ENCODE assay signal across 7 mouse cellular contexts in the genomic region with DNA sequence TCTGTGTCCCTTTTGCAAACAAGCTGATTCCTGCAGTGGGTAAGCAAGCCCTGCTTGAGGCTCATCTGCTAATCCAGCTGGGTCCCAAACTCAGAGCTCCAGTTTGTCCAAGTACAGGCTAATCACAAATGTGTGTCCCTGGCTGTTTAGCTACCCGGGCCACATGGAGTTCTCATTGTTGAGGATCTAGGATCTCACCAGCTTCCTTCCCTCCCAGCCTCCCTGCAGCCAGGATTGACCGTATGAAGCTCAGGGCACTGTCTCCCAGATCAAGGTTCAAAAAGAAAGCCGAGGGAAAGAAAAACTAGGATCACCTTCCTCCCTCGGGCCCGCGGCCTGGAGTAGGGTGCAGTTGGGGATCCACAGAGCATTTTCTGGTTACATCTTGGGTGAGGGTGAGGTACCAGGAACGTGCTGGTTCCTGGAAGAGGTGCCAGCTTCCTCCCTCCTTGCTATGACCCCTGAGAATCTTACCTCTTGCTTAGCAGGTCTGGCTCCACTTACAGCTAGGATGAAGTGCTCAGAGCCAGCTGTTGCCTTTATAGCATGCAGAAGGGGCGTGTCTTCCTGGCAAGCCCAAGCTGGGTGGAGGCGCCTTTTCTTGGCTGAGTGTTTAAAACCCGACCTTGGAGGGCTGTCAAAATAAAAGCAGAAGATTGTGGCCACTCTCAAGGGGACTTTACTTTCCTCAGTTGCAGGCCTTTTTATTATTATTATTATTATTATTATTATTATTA. TPM values are rescaled to one million over a fixed set of nuclear protein-coding genes. Genes with fewer than 3 reads are reported as not detected.
DNase-seq lines count a peak whose midpoint lies in the region; ATAC-seq lines count a peak whose summit lies in the region.

TSS of gene Serpinb1a (minus strand) at position 518 of the 737 bp plus-strand sequence.

- 0 out of 2 replicates have a peak within 1 kb of the TSS, but pooled peaks have one; percentile 1 for H3K4me3 ChIP-seq in intestine, embryonic 14.5 days (ENCODE audit: low read depth, low read length)
- H3K4me3 ChIP-seq in liver, embryonic 15.5 days (replicated peaks): peak within 1 kb of the TSS; percentile 29

- H3K27ac ChIP-seq in intestine, embryonic 14.5 days (ENCODE audit: low read depth): peak within 1 kb of the TSS; percentile 87; the same call in 1 of the 2 replicates
- no peak within 1 kb of the TSS for H3K27ac ChIP-seq in liver, embryonic 15.5 days (replicated peaks)

- H3K9ac ChIP-seq in intestine, embryonic 14.5 days (ENCODE audit: low read length): no peak within 1 kb of the TSS
- H3K9ac ChIP-seq in liver, embryonic 15.5 days: no peak within 1 kb of the TSS

- H3K9me3 ChIP-seq in intestine, embryonic 14.5 days (ENCODE audit: control insufficient read depth, low read length): no peaks in the 10 kb centered on the region
- H3K9me3 ChIP-seq in liver, embryonic 15.5 days (replicated peaks): no peaks in the 10 kb centered on the region

- H3K36me3 ChIP-seq in intestine, embryonic 14.5 days (ENCODE audit: control insufficient read depth, insufficient read depth, low read length): no peaks in the 10 kb centered on the region
- no peaks in the 10 kb centered on the region for H3K36me3 ChIP-seq in liver, embryonic 15.5 days (replicated peaks)

- ATAC-seq in erythroblast, adult 5-6 weeks (replicated peaks; ENCODE audit: low FRiP score, poor library complexity, severe bottlenecking): no peak
- ATAC-seq in intestine, embryonic 14.5 days (replicated peaks; ENCODE audit: low FRiP score, low TSS enrichment, low read depth): no peak
- no peak for ATAC-seq in liver, embryonic 15.5 days (ENCODE audit: insufficient read depth)

- peak within 1 kb of the TSS; percentile 37 for H3K4me2 ChIP-seq in intestine, embryonic 14.5 days (ENCODE audit: low read length)
- peak within 1 kb of the TSS; percentile 23; the same call in 1 of the 2 replicates for H3K4me2 ChIP-seq in liver, embryonic 15.5 days

- peak; percentile 55 to 86 for DNase-seq in adrenal gland, adult (ENCODE audit: inconsistent age in 2 of 2, low spot score in 1 of 2)
- DNase-seq in intestine, embryonic 14.5 days (ENCODE audit: low spot score): peak; percentile 68
- DNase-seq in spleen, postnatal 10 days (ENCODE audit: low spot score in 2 of 2): peak; percentile 31 to 74
- DNase-seq in left cerebral cortex, adult 8-10 months (ENCODE audit: low spot score in 2 of 2): no peak
- no peak for DNase-seq in MN1 (ENCODE audit: low spot score)

- H3K4me1 ChIP-seq in intestine, embryonic 14.5 days (replicated peaks; ENCODE audit: control insufficient read depth, insufficient read depth, low read length): peaks cover 17% of the 10 kb centered on the region
- H3K4me1 ChIP-seq in liver, embryonic 15.5 days (replicated peaks): 0 out of 2 replicates have a peak, but pooled peaks cover 6% of the 10 kb centered on the region

- WGBS in intestine, embryonic 14.5 days: 49% methylated on average over 10 of the region's 10 CpGs
- 34% methylated on average over 10 of the region's 10 CpGs for WGBS in liver, embryonic 15.5 days (ENCODE audit: insufficient replicate concordance)

- H3K27me3 ChIP-seq in intestine, embryonic 14.5 days (replicated peaks; ENCODE audit: control insufficient read depth, insufficient read depth, low read length): no peaks in the 10 kb centered on the region
- H3K27me3 ChIP-seq in liver, embryonic 15.5 days: no peaks in the 10 kb centered on the region

RNA-seq across cellular contexts. Expression of gene Serpinb1a, which starts in this region (rescaled TPM):
- total RNA-seq in erythroblast, adult 5-6 weeks (2015; ENCODE audit: low replicate concordance): 141 and 144 TPM in 2 replicates
- total RNA-seq in erythroblast, adult 5-6 weeks (2017; ENCODE audit: low replicate concordance): 133 and 225 TPM in 2 replicates
- 62.5 and 81.2 TPM in 2 replicates for polyA plus RNA-seq in intestine, embryonic 14.5 days (2014; fragmentation: Nextera tagmentation; extraction: Ambion mirVana)
- polyA plus RNA-seq in liver, embryonic 15.5 days (2015; fragmentation: Nextera tagmentation; extraction: Ambion mirVana): 36.4 and 44.1 TPM in 2 replicates
- total RNA-seq in left cerebral cortex, adult 8-10 months (2022): 10 to 100 TPM in 1 of 4 experiments, 1 to 10 TPM in 3; 6.4 to 10.4 (median 7.5) TPM

Comparison
In these comparisons a context has a peak if more than half of its experiments do, and no peak if none do; other contexts are left out.
1. RNA of gene Serpinb1a (total RNA-seq): 133 to 225 TPM in erythroblast, adult 5-6 weeks; 6.4 to 10.4 TPM in left cerebral cortex, adult 8-10 months; every median in the first group is over 10 times any median in the second.
2. DNase-seq: peak in adrenal gland, adult (2 of 2), intestine, embryonic 14.5 days (single experiment) and spleen, postnatal 10 days (2 of 2); none in left cerebral cortex, adult 8-10 months (0 of 2) and MN1 (single experiment).